Mouse (Mus musculus) myocyte (in vitro differentiated cells): ENCODE results near the gene Sf3b6. TPM values are rescaled to one million over a fixed set of nuclear protein-coding genes. Genes with fewer than 3 reads are reported as not detected.
A peak's percentile ranks its signal among the peaks of the same experiment; 100 is the strongest.

ENCODE experiments used
- H3K27me3 ChIP-seq: one replicate; pipeline ENCODE4 v1.6.1; 2011; ENCODE audit not compliant: control insufficient read depth, insufficient read depth, insufficient read length
- H3K36me3 ChIP-seq: one replicate; pipeline ENCODE4 v1.6.1; 2011; ENCODE audit not compliant: control insufficient read depth, insufficient read depth
- H3K4me2 ChIP-seq: one replicate; pipeline ENCODE4 v1.6.1; 2011; ENCODE audit warnings: low read depth, control low read depth
- H3K4me3 ChIP-seq: one replicate; pipeline ENCODE4 v1.5.1; 2011; ENCODE audit warnings: mild to moderate bottlenecking, control low read depth, moderate library complexity
- H3K79me2 ChIP-seq: one replicate; pipeline ENCODE4 v1.6.1; 2011; ENCODE audit not compliant: control insufficient read depth, insufficient read depth
- H3ac ChIP-seq: one replicate; pipeline ENCODE4 v1.6.1; 2011; ENCODE audit not compliant: control insufficient read depth, insufficient read length
- CEBPB ChIP-seq: IDR thresholded peaks from 2 replicates; pipeline ENCODE4 v1.6.1; 2011; ENCODE audit warnings: mild to moderate bottlenecking, moderate library complexity; ENCODE audit not compliant: poor library complexity, insufficient read depth, severe bottlenecking
- E2F4 ChIP-seq: IDR thresholded peaks from one replicate; pipeline ENCODE4 v1.6.1; 2011; ENCODE audit warnings: mild to moderate bottlenecking, control low read depth, moderate library complexity; ENCODE audit not compliant: insufficient read depth
- MAX ChIP-seq: IDR thresholded peaks from one replicate; pipeline ENCODE4 v1.6.1; 2011; ENCODE audit warnings: low read depth, mild to moderate bottlenecking, control low read depth
- MYOD1 ChIP-seq, 3 experiments: IDR thresholded peaks; one replicate each; pipeline ENCODE4 v1.6.1; 2011; ENCODE audit warnings: control low read depth in 2 of 3, low read depth in 2 of 3, mild to moderate bottlenecking in 2 of 3, moderate library complexity in 1 of 3; ENCODE audit not compliant: insufficient read length in 2 of 3, control insufficient read depth in 1 of 3
- MYOG ChIP-seq, 3 experiments: IDR thresholded peaks; one replicate each; pipeline ENCODE4 v1.6.1; 2011; ENCODE audit warnings: control low read depth in 2 of 3, low read depth in 2 of 3, mild to moderate bottlenecking in 2 of 3; ENCODE audit not compliant: insufficient read length in 2 of 3, control insufficient read depth in 1 of 3, insufficient read depth in 1 of 3
- POLR2A ChIP-seq: IDR thresholded peaks from one replicate; pipeline ENCODE4 v1.6.1; 2011; ENCODE audit warnings: low read depth, mild to moderate bottlenecking, control low read depth, moderate library complexity; ENCODE audit not compliant: insufficient read length
- POLR2AphosphoS2 ChIP-seq: IDR thresholded peaks from one replicate; pipeline ENCODE4 v1.6.1; 2011; ENCODE audit warnings: low read depth, control low read depth; ENCODE audit not compliant: insufficient read length
- REST ChIP-seq: IDR thresholded peaks from one replicate; pipeline ENCODE4 v1.6.1; 2011; ENCODE audit warnings: mild to moderate bottlenecking, control low read depth, moderate library complexity; ENCODE audit not compliant: insufficient read depth, insufficient read length
- SRF ChIP-seq: IDR thresholded peaks from one replicate; pipeline ENCODE4 v1.6.1; 2011; ENCODE audit warnings: low read depth; ENCODE audit not compliant: control insufficient read depth, insufficient read length
- TCF12 ChIP-seq: IDR thresholded peaks from one replicate; pipeline ENCODE4 v1.6.1; 2011; ENCODE audit warnings: mild to moderate bottlenecking, control low read depth; ENCODE audit not compliant: poor library complexity, insufficient read depth, severe bottlenecking
- TCF3 ChIP-seq: IDR thresholded peaks from one replicate; pipeline ENCODE4 v1.6.1; 2011; ENCODE audit warnings: low read depth, control low read depth; ENCODE audit not compliant: insufficient read length
- USF1 ChIP-seq: IDR thresholded peaks from one replicate; pipeline ENCODE4 v1.6.1; 2011; ENCODE audit warnings: low read depth, mild to moderate bottlenecking, control low read depth, moderate library complexity
- polyA plus RNA-seq: library from polyadenylated mRNA; unstranded; fragments of >200 nt; fragmentation: generic; extraction: Trizol; gene quantifications from one replicate; pipeline ENCODE4 v1.2.1, GENCODE M21; 2012; ENCODE audit warnings: missing spikeins

The Sf3b6 gene
- polyA plus RNA-seq, 1 experiment, result 100.0 TPM

- Histone ChIP-seq H3K36me3 (no peaks in the 10 kb centered on the region), H3K27me3 (no peaks in the 10 kb centered on the region), H3K4me2 (peak overlapping the region; percentile 82), H3K79me2 (peaks cover 21% of the 10 kb centered on the region), H3K4me3 (peak overlapping the region; percentile 54), H3ac (no peak overlapping the region)
- TF ChIP-seq POLR2AphosphoS2 (no peak), POLR2A (no peak), E2F4 (no peak)
These were observed 26.4 kb downstream of the Sf3b6 start for GRCm38 (mm10) chr12:4843741-4844140.

GRCm38 (mm10) chr12:4856160-4856559 is 38.8 kb downstream of the Sf3b6 start:
- Histone ChIP-seq H3K79me2 (no peaks in the 10 kb centered on the region), H3K4me3 (no peak overlapping the region), H3ac (no peak overlapping the region), H3K36me3 (no peaks in the 10 kb centered on the region), H3K27me3 (no peaks in the 10 kb centered on the region), H3K4me2 (no peak overlapping the region)
- TF ChIP-seq CEBPB (no peak), POLR2AphosphoS2 (no peak), SRF (no peak), REST (no peak)

- H3K36me3 ChIP-seq, result no peaks in the 10 kb centered on the region
- no peak overlapping the region for H3K4me2 ChIP-seq
- H3K79me2 ChIP-seq, result no peaks in the 10 kb centered on the region
- H3ac ChIP-seq, result no peak overlapping the region
- no peak overlapping the region for H3K4me3 ChIP-seq
- TF ChIP-seq CEBPB, result no peak
- no peak for TF ChIP-seq MYOD1 (IDR thresholded peaks at IDR 0.05; ENCODE audit: control insufficient read depth in 1 of 3, insufficient read length in 2 of 3, low read depth in 2 of 3)
- TF ChIP-seq POLR2AphosphoS2, result no peak
- no peak for TF ChIP-seq POLR2A
- no peaks in the 10 kb centered on the region for H3K27me3 ChIP-seq
These were observed 39.5 kb downstream of the Sf3b6 start for GRCm38 (mm10) chr12:4856834-4857233.

- no peak overlapping the region for H3K4me2 ChIP-seq
- H3K4me3 ChIP-seq, result no peak overlapping the region
- no peaks in the 10 kb centered on the region for H3K36me3 ChIP-seq
- TF ChIP-seq POLR2AphosphoS2, result peak; percentile 22
- TF ChIP-seq CEBPB, result no peak
- H3K27me3 ChIP-seq, result no peaks in the 10 kb centered on the region
- no peak overlapping the region for H3ac ChIP-seq
- no peaks in the 10 kb centered on the region for H3K79me2 ChIP-seq
These were observed 42.0 kb downstream of the Sf3b6 start for GRCm38 (mm10) chr12:4859241-4859914.

- no peaks in the 10 kb centered on the region for H3K27me3 ChIP-seq
- no peak overlapping the region for H3ac ChIP-seq
- H3K4me2 ChIP-seq, result no peak overlapping the region
- no peaks in the 10 kb centered on the region for H3K36me3 ChIP-seq
- H3K79me2 ChIP-seq, result no peaks in the 10 kb centered on the region
- H3K4me3 ChIP-seq, result no peak overlapping the region
- TF ChIP-seq REST (no peak), MYOD1 (IDR thresholded peaks at IDR 0.05; ENCODE audit: control insufficient read depth in 1 of 3, insufficient read length in 2 of 3, low read depth in 2 of 3) (no peak), CEBPB (no peak), POLR2AphosphoS2 (no peak), TCF3 (no peak), MYOG (IDR thresholded peaks at IDR 0.05; ENCODE audit: control insufficient read depth in 1 of 3, insufficient read depth in 1 of 3, insufficient read length in 2 of 3, low read depth in 2 of 3) (no peak), TCF12 (no peak), E2F4 (no peak), USF1 (no peak), SRF (no peak), MAX (no peak), POLR2A (no peak)
These were observed 45.3 kb downstream of the Sf3b6 start for GRCm38 (mm10) chr12:4862672-4863071.
